Mouse (Mus musculus): ENCODE data around the gene Sema6d. TPM values are rescaled to one million over a fixed set of nuclear protein-coding genes. Genes with fewer than 3 reads are reported as not detected.

The Sema6d gene
- polyA plus RNA-seq, 1 experiment from 2014 or later = 49.0 TPM

- Histone ChIP-seq H3K27me3 (ENCODE audit: control insufficient read depth, insufficient read depth, low read length) (no peaks in the 10 kb centered on the region), H3K4me1 (replicated peaks; ENCODE audit: control insufficient read depth, insufficient read depth, low read length) (no peaks in the 10 kb centered on the region), H3K9ac (no peak overlapping the region), H3K4me2 (replicated peaks) (no peak overlapping the region), H3K36me3 (replicated peaks; ENCODE audit: control insufficient read depth, insufficient read depth) (no peaks in the 10 kb centered on the region), H3K4me3 (replicated peaks; ENCODE audit: low read length) (no peak overlapping the region), H3K27ac (no peak overlapping the region), H3K9me3 (ENCODE audit: control insufficient read depth, low read length) (no peaks in the 10 kb centered on the region)
- ATAC-seq (ENCODE audit: low FRiP score) = no peak
- DNase-seq (ENCODE audit: low spot score) = no peak
- WGBS = 81% methylated on average over 1 of the region's 1 CpGs
These were observed 330.5 kb downstream of the Sema6d start for GRCm38 (mm10) chr2:124420170-124420825.

GRCm38 (mm10) chr2:124429744-124430143, 340.0 kb downstream of the Sema6d start:
- no peak for DNase-seq (ENCODE audit: low spot score)

GRCm38 (mm10) chr2:124430708-124431107, 340.9 kb downstream of the Sema6d start:
- Histone ChIP-seq H3K27me3 (ENCODE audit: control insufficient read depth, insufficient read depth, low read length) (no peaks in the 10 kb centered on the region), H3K27ac (no peak overlapping the region), H3K4me1 (replicated peaks; ENCODE audit: control insufficient read depth, insufficient read depth, low read length) (0 out of 2 replicates have a peak, but pooled peaks cover 2% of the 10 kb centered on the region), H3K36me3 (replicated peaks; ENCODE audit: control insufficient read depth, insufficient read depth) (no peaks in the 10 kb centered on the region), H3K9ac (no peak overlapping the region), H3K4me3 (replicated peaks; ENCODE audit: low read length) (no peak overlapping the region), H3K9me3 (ENCODE audit: control insufficient read depth, low read length) (no peaks in the 10 kb centered on the region), H3K4me2 (replicated peaks) (no peak overlapping the region)
- no peak for DNase-seq (ENCODE audit: low spot score)
- ATAC-seq (ENCODE audit: low FRiP score) = no peak
- 93% methylated on average over 3 of the region's 3 CpGs for WGBS

More at GRCm38 (mm10) chr2:124429744-124430143, 340.0 kb downstream of the Sema6d start:
- Histone ChIP-seq H3K9ac (no peak overlapping the region), H3K27me3 (ENCODE audit: control insufficient read depth, insufficient read depth, low read length) (no peaks in the 10 kb centered on the region), H3K4me1 (replicated peaks; ENCODE audit: control insufficient read depth, insufficient read depth, low read length) (0 out of 2 replicates have a peak, but pooled peaks cover under 1% of the 10 kb centered on the region), H3K4me3 (replicated peaks; ENCODE audit: low read length) (no peak overlapping the region), H3K4me2 (replicated peaks) (no peak overlapping the region), H3K36me3 (replicated peaks; ENCODE audit: control insufficient read depth, insufficient read depth) (no peaks in the 10 kb centered on the region), H3K9me3 (ENCODE audit: control insufficient read depth, low read length) (no peaks in the 10 kb centered on the region), H3K27ac (no peak overlapping the region)
- WGBS = 82% methylated on average over 5 of the region's 5 CpGs
- ATAC-seq (ENCODE audit: low FRiP score) = no peak

GRCm38 (mm10) chr2:124435382-124436002, 345.7 kb downstream of the Sema6d start:
- H3K27me3 ChIP-seq (ENCODE audit: control insufficient read depth, insufficient read depth, low read length) = no peaks in the 10 kb centered on the region
- H3K36me3 ChIP-seq (replicated peaks; ENCODE audit: control insufficient read depth, insufficient read depth) = no peaks in the 10 kb centered on the region
- no peak overlapping the region for H3K4me2 ChIP-seq (replicated peaks)
- no peak overlapping the region for H3K4me3 ChIP-seq (replicated peaks; ENCODE audit: low read length)
- H3K9me3 ChIP-seq (ENCODE audit: control insufficient read depth, low read length) = no peaks in the 10 kb centered on the region
- H3K4me1 ChIP-seq (replicated peaks; ENCODE audit: control insufficient read depth, insufficient read depth, low read length) = 0 out of 2 replicates have a peak, but pooled peaks cover 2% of the 10 kb centered on the region
- 82% methylated on average over 12 of the region's 12 CpGs for WGBS
- no peak overlapping the region for H3K27ac ChIP-seq
- ATAC-seq (ENCODE audit: low FRiP score) = no peak
- no peak overlapping the region for H3K9ac ChIP-seq
- no peak for DNase-seq (ENCODE audit: low spot score)

- H3K27ac ChIP-seq = no peak overlapping the region
- H3K4me3 ChIP-seq (replicated peaks; ENCODE audit: low read length) = no peak overlapping the region
- DNase-seq (ENCODE audit: low spot score) (no peak), ATAC-seq (ENCODE audit: low FRiP score) (no peak)
- H3K4me2 ChIP-seq (replicated peaks) = no peak overlapping the region
- H3K36me3 ChIP-seq (replicated peaks; ENCODE audit: control insufficient read depth, insufficient read depth) = no peaks in the 10 kb centered on the region
- 0 out of 2 replicates have a peak, but pooled peaks cover 2% of the 10 kb centered on the region for H3K4me1 ChIP-seq (replicated peaks; ENCODE audit: control insufficient read depth, insufficient read depth, low read length)
- H3K9ac ChIP-seq = no peak overlapping the region
- WGBS = 79% methylated on average over 8 of the region's 8 CpGs
- H3K9me3 ChIP-seq (ENCODE audit: control insufficient read depth, low read length) = no peaks in the 10 kb centered on the region
- H3K27me3 ChIP-seq (ENCODE audit: control insufficient read depth, insufficient read depth, low read length) = no peaks in the 10 kb centered on the region
These were observed 346.9 kb downstream of the Sema6d start for GRCm38 (mm10) chr2:124436704-124437103.

- Histone ChIP-seq H3K36me3 (replicated peaks; ENCODE audit: control insufficient read depth, insufficient read depth) (no peaks in the 10 kb centered on the region), H3K4me1 (replicated peaks; ENCODE audit: control insufficient read depth, insufficient read depth, low read length) (no peaks in the 10 kb centered on the region), H3K9ac (no peak overlapping the region), H3K4me2 (replicated peaks) (no peak overlapping the region), H3K27me3 (ENCODE audit: control insufficient read depth, insufficient read depth, low read length) (no peaks in the 10 kb centered on the region), H3K27ac (no peak overlapping the region), H3K4me3 (replicated peaks; ENCODE audit: low read length) (no peak overlapping the region), H3K9me3 (ENCODE audit: control insufficient read depth, low read length) (no peaks in the 10 kb centered on the region)
- no peak for ATAC-seq (ENCODE audit: low FRiP score)
- WGBS = 95% methylated on average over 2 of the region's 2 CpGs
- no peak for DNase-seq (ENCODE audit: low spot score)
These were observed 354.4 kb downstream of the Sema6d start for GRCm38 (mm10) chr2:124444199-124444598.

- Histone ChIP-seq H3K9ac (no peak overlapping the region), H3K4me3 (replicated peaks; ENCODE audit: low read length) (no peak overlapping the region), H3K36me3 (replicated peaks; ENCODE audit: control insufficient read depth, insufficient read depth) (no peaks in the 10 kb centered on the region), H3K9me3 (ENCODE audit: control insufficient read depth, low read length) (no peaks in the 10 kb centered on the region), H3K27ac (no peak overlapping the region), H3K27me3 (ENCODE audit: control insufficient read depth, insufficient read depth, low read length) (no peaks in the 10 kb centered on the region), H3K4me1 (replicated peaks; ENCODE audit: control insufficient read depth, insufficient read depth, low read length) (no peaks in the 10 kb centered on the region), H3K4me2 (replicated peaks) (no peak overlapping the region)
- DNase-seq (ENCODE audit: low spot score) (no peak), ATAC-seq (ENCODE audit: low FRiP score) (no peak)
- 83% methylated on average over 2 of the region's 2 CpGs for WGBS
These were observed 366.1 kb downstream of the Sema6d start for GRCm38 (mm10) chr2:124455881-124456280.

- ATAC-seq (ENCODE audit: low FRiP score) (no peak), DNase-seq (ENCODE audit: low spot score) (no peak)
These were observed 367.2 kb downstream of the Sema6d start for GRCm38 (mm10) chr2:124456999-124457398.

GRCm38 (mm10) chr2:124458028-124458427, 368.3 kb downstream of the Sema6d start:
- Histone ChIP-seq H3K4me1 (replicated peaks; ENCODE audit: control insufficient read depth, insufficient read depth, low read length) (no peaks in the 10 kb centered on the region), H3K4me2 (replicated peaks) (no peak overlapping the region), H3K9me3 (ENCODE audit: control insufficient read depth, low read length) (no peaks in the 10 kb centered on the region), H3K4me3 (replicated peaks; ENCODE audit: low read length) (no peak overlapping the region), H3K27me3 (ENCODE audit: control insufficient read depth, insufficient read depth, low read length) (no peaks in the 10 kb centered on the region), H3K9ac (no peak overlapping the region), H3K36me3 (replicated peaks; ENCODE audit: control insufficient read depth, insufficient read depth) (no peaks in the 10 kb centered on the region), H3K27ac (no peak overlapping the region)
- ATAC-seq (ENCODE audit: low FRiP score) = no peak
- 69% methylated on average over 2 of the region's 2 CpGs for WGBS
- no peak for DNase-seq (ENCODE audit: low spot score)

More at GRCm38 (mm10) chr2:124456999-124457398, 367.2 kb downstream of the Sema6d start:
- H3K27ac ChIP-seq = no peak overlapping the region
- no peaks in the 10 kb centered on the region for H3K4me1 ChIP-seq (replicated peaks; ENCODE audit: control insufficient read depth, insufficient read depth, low read length)
- no peaks in the 10 kb centered on the region for H3K9me3 ChIP-seq (ENCODE audit: control insufficient read depth, low read length)
- H3K9ac ChIP-seq = no peak overlapping the region
- no peaks in the 10 kb centered on the region for H3K27me3 ChIP-seq (ENCODE audit: control insufficient read depth, insufficient read depth, low read length)
- no peak overlapping the region for H3K4me3 ChIP-seq (replicated peaks; ENCODE audit: low read length)
- no peak overlapping the region for H3K4me2 ChIP-seq (replicated peaks)
- WGBS = 95% methylated on average over 4 of the region's 4 CpGs
- no peaks in the 10 kb centered on the region for H3K36me3 ChIP-seq (replicated peaks; ENCODE audit: control insufficient read depth, insufficient read depth)
